Mouse (Mus musculus) cerebellum, adult 9-10 months (tissue): ENCODE measurements around the gene Gm10799.

ENCODE experiments used
- DNase-seq: peaks from one replicate; pipeline ENCODE4 v3.0.0; 2022

Gene Gm10799

DNA sequence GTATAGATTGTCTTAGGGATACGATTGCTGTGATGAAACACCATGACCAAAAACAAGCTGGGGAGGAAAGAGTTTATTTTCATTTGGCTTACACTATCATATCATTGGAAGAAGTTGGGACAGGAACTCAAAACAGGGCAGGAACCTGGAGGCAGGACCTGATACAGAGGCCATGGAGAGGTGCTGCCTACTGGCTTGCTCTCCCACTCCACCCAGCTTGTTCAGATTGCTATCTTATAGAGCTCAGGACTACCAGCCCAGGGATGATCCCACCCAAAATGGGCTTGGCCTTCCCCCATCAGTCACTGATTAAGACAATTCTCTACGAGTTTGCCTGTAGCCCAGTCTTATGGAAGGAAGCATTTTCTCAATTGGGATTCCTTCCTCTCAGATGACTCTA lies 4.2 kb downstream of the Gm10799 start:
- no peak for DNase-seq

DNA sequence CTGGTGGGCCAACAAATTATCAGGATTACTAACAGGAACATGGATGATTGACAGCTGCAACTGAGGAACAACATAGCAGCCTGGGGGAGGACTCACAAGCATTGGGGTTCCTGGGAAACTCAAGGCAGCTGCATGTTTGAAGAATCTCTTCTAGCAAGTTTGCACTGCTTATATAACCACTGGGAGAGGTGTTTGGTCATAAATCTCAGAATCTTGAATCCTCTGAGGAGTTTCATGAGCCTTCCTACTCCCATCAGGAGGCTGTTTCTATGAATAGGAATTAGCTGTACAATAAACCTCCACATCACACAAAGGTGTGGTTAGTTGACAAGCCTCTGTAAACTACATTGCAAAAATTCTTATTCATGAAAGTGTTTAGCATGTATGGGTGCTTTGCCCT lies 5.7 kb downstream of the Gm10799 start:
- no peak for DNase-seq

DNA sequence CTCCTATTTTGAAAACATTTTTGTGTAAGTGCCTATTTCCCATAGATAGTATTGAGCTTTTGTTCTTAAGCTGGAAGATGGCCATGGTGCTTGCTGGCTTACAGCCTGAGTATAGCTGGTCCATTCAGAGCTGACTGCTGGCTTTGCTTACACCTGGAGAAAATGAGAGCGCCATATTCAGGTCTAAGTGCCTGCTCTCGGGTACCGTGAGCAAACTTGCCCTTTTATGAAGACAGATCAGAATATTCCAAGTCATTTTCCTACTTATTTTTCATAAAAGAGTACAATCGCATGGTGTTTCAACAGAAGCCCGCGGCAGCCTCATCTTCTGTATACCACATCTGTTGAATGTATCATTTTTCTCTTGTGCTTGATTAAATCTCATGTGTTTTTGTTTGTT lies 7.4 kb downstream of the Gm10799 start:
- no peak for DNase-seq

DNA sequence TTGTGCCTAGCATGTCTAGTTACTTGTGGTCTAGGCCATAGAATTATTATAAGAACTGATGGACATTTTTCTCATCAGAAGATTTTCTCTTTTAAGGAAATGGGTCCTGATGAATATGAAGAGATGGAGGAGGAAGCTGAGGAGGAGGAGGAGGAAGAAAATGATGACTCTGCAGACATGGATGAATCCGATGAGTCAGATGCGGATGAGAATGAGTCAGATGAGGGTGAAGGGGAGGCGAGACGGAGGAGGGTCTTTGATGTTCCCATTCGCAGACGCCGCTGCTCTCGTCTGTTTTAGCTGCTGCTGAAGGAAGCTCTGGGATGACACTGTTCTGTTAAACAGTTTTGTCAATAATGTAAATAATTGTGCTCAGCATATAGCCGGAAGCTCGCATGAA lies 8.6 kb downstream of the Gm10799 start:
- DNase-seq = no peak

DNA sequence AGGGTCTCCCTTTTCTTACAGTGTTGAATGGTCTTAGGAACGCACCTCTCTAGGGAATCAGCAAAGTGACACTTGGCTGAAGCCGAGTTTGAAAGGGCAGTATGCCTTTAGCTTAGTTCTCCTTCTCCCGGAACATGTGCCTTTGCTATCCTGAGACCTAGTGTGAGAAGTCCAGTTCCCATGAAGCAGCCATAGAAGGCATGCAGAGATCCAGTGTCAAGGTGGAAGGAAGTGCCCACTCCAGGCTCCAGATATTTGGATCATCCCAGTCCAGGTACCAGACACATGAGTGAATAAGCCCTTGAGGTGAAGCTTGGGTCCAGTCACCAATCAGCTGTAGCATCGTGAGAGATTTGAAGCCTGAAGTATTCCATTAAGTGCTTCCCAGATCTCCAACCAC lies 9.4 kb downstream of the Gm10799 start:
- no peak for DNase-seq

DNA sequence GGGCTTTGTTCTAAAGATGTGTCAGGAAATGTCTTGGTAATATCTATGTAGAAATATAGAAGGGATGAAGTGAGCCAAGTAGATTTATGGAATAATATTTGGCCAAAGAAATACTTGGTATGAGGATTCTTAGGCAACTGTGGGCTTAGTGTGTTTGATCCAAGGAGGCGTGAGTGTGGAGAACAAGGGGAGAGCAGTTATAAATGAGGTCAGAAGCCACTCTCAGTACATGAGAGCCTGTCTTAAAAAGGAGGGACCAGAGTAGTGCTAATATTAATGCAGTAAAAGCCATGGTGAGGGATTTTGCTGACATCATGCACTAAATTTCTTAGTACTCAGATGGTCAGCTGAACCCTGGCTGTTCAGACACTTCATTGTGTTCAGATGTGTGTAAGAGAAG lies 10.0 kb downstream of the Gm10799 start:
- no peak for DNase-seq

DNA sequence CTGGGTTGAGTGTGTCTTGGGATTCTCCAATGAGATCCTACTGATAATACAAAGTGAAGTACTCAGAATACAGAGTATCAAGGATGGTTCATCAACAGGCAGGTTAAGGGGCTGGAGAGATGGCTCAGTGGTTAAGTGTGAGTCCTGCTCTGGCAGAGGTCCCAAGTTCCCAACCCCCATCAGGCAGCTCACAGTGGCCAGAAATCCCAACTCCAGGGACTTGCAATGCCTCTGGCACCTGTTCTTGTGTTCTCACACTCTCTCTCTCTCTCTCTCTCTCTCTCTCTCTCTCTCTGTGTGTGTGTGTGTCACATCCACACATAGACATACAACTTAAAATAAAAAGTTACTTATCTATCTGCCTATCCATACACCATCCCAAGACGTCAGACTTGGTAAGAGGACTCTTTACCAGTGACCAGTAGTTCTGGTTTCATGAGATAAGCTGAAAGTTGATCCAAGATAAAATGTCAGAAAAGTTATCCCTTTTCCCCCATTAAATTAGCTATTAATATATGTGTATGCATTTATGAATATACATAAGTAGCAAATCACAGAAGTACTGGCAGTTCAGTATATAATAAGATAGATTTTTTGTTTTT lies 23.8 kb downstream of the Gm10799 start:
- no peak for DNase-seq

DNA sequence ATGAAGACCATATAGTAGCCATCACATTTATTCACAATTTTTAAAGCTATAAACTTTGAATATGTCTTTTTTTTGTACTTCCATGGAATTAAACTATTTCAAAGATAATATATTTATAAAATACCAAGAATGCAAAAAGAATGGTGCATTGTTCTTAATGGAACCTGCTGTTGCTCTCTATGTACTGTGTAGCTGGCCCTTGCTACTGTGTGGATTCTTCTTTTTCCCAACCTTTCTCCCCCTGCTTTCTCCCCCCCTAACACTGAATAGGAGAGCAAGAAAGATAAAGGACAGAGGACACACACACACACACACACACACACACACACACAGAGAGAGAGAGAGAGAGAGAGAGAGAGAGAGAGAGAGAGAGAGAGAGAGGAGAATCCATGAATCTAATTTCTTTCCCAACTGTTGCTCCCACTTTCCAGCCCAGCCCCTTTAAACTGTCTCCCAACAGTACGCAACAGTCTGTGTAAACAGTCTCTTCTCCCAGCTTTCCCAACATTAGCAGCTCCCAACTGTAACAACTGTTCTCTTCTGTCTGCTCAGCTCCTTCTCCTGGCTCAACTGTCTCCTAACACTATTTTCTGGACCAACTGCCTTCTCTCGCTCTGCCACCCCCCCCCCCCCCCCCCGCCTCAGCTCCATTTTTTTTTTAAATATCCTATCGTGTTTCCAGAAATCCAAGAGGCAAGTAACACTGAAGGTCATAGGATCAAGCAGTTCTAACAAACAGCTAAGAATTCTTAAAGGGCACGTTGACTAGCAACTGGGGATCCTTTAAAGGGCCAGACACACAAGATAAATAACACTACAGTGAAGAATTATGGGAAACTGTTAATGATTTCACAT lies 24.5 kb downstream of the Gm10799 start:
- DNase-seq = no peak

DNA sequence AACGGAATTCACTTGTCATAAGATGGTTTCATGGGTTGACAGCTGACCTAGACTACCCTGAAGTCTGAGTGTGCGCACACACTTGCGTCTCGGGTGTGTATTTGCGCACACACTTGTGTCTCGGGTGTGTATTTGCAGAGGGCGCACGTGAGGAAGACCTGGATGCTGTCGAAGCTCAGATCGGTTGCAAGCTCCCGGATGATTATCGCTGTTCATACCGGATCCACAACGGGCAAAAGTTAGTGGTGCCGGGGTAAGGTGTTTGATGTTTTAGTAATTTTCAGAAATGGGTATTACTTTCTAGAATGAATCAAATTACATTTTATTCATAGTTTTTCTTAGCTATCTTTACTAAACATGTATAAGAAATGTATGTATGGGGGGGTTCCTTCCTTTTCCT lies 25.6 kb downstream of the Gm10799 start:
- DNase-seq = no peak

DNA sequence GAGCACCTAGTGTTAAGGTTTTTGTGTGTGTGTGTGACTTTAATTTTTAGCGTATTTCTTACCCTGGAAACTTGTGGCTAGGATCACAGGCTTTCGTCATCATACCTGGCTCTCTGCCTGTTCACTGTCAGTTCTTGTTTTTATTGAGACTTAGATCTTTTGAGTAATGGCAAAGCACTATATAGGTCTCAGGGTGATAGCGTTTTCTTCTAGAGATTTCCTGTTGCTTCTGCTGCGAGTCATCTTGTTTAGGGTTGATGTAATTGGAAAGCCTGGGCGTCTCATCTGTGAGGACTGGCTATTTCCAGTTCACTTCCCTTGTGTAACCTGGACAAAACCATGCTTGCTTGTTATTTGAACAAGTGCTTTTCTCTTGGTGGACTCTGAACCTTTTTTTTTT lies 26.7 kb downstream of the Gm10799 start:
- DNase-seq = no peak

DNA sequence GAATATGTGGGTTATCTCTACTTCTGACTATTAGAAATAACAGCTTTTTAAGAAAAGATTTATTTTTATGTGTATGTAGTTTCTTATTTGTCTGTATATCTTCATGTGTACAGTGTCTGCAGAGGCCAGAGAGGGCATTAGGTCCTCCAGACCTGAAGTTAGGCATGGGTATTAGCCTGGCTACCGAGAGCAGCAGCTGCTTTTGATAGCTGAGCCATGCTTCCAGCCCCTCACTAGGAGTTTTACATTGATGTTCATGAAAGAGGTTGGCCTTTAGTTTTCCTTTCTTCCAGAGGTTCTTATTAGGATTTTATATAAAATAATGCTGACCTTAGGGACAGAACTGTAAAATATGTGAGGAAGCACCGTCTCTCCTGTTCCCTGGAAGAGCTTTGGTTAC lies 30.1 kb downstream of the Gm10799 start:
- DNase-seq = no peak

DNA sequence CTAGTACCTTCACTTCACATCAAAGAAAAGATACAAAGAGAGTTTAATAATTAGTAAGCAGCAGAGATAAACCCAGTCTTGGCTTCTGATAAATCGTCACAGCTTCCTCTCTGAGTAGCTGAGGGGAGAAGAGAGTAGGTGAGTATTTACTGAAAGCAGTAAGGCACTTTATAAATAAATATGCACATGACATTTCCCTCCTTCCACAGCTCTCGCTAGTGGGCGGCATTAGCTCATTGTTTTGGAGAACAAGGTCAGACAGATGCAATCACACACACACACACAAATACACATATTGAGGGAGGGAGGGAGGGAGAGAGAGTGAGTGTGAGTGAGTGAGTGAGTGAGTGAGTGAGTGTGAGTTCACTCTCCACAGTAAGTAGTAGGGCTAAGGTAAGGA lies 32.0 kb downstream of the Gm10799 start:
- no peak for DNase-seq

DNA sequence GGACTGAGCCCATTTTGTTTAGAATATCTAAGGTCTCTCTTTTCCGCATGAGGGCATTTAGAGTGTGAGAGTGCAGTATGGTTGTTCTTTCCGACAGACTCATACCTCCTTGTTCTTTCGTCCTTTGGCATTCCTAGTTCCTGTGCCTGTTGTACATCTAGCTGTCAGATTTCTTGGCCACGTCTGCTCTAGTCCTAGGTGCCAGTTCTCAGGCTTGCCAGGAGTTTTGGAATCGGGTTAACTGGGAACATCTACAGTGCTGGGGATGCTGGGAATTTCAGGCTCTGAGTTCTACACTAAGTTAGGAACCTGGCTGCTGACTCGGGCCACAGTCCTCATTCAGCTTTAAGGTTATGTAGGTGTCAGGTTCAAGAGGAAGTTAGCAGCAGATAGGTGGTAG lies 32.8 kb downstream of the Gm10799 start:
- no peak for DNase-seq

DNA sequence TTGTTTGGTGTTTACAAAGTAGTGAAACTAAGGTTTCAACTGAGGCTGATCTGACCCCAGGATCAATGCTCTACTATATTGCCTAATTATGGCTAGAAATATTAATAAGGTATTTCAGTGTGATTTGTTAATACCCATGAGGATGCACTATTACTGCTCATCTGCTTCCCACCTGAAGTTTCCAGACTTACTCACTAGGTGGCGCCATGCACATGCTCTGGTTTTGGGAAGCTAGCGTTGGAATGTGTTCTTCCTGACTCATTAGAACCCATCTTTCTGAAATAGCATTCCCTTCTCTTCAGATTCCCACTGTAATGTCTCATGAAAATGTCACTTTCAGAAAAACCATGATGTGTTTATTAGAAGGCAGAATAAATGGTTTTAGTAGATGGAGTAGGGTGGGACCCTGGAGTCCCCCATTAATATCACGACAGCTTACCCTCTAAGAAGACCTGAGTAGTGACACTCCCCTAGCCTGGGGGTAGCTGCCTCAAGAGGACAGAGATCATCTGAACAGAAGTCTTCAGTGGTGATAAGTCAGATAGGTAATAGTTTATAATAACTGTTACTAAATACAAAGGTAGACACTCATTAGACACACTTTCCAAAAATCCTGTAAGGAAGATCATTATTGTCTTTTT lies 33.4 kb downstream of the Gm10799 start:
- DNase-seq = peak; percentile 75

DNA sequence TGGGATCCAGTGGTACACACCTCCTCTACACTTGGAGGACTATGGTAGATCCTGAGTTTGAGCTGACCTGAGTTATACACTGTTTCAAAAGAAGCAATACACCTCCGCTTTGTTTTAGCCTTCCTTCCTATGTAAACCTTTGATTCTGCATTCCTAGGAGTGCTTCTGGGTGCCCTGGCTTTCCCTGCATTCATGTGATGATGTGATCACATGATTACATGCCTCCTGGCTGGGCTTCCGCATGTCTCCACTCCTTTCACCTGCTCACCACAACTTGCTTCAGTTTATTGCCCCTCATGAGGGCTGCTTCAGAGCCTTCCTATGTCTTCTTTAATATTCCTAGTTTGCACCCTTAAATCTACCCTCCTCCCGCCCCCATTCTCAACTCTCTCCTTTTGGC lies 36.3 kb downstream of the Gm10799 start:
- no peak for DNase-seq

DNA sequence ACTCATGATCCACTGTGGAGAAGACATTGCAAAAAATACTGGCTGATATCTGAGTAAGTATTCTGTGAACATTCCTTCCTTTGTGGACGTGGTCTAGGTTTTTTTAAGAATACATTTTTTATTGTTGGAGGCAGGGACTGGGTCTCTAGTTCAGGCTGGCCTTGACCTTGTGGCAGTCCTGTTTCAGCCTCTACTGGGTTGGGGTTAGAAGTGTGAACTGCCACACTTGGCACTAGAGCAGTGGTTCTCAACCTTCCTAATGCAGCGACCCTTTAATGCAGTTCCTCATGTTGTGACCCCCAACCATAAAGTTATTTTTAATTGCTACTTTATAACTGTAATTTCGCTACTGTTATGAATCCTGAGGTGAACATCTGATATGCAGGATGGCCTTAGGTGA lies 38.0 kb downstream of the Gm10799 start:
- no peak for DNase-seq

DNA sequence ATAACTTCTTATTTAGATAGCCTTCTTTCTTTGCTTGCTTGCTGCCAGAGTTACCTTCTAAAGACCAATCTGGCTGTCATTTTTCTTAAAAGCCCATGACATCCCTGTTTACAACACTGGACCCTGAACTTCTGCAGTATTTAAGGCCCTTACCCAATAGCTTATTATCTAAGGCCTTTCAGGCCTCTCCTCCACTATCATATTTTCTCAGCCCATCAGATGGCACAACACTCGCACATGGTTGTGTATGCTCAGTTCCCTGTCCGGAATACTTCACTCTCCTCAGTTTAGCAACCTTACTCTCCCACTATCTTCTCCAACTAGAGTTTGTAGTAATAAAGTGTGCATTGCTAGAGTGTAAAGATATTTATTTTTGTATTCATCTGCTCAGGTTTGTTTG lies 39.3 kb downstream of the Gm10799 start:
- no peak for DNase-seq

DNA sequence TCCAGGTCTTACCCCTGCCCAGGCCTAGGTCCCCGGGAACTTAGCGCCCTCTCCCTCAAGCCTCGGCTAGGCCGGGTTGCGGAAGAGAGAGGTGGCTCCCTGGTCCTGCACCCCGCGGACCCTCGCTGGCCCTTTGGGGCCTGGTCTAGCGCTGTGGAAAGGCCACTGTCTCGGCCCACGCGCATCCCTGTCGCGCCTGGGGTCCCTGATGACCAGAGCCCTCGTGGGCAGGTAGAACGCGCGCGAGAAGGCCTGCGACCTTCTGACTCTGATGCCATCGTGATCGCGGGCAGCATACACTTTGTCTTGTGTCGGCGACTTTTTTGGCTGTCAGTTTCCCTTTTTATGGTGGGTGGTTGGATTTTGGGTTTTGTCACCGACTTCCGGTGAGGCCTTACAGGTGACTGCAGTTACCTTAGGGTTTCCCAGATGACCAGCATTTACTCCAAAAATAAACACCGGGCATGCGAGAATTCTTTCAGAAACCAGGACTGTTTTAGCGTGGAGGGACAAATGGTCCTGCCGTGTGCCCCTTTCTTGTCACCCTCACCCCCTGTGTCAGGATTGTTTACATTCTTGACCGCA lies 40.1 kb downstream of the Gm10799 start, which contains the start of gene 4931422A03Rik:
Gene 4931422A03Rik (minus strand): TSS at position 223 of the 585 bp plus-strand sequence.
- peak; percentile 48 for DNase-seq

DNA sequence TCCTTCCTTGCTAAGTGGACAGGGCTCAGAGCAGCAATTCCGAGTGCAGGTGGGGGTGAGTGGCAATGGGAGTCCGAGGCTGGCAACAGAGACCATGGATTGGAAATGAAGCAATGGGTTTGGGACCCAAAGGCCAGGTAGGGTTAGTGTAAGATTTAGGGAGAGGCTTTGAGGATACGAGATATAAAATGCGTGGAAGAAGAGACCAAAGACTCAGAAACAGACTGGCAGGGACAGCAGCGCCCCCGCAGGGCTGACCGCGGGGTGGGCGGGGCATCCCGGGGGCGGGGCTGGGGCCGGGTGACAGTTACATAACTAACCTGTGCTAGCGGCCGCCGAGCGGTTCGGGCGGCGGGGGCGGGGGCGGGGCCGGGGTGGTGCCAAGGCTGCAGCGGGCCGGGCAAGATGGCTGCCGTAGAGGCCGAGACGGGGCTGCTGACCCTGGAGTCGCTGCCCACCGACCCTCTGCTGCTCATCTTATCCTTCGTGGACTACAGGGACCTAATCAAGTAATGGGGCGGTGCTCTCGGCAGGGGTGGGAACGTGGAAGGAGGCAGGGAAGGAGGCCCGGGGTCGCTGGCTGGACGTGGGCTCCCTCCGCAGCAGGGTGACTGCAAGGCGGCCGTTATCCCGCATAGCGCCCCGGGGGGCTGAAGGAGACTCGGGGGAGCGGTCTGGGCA lies 40.8 kb downstream of the Gm10799 start, which contains the start of gene Fbxo3:
Gene Fbxo3 (plus strand): TSS at position 264 of the 681 bp plus-strand sequence.
- peak; percentile 94 for DNase-seq

DNA sequence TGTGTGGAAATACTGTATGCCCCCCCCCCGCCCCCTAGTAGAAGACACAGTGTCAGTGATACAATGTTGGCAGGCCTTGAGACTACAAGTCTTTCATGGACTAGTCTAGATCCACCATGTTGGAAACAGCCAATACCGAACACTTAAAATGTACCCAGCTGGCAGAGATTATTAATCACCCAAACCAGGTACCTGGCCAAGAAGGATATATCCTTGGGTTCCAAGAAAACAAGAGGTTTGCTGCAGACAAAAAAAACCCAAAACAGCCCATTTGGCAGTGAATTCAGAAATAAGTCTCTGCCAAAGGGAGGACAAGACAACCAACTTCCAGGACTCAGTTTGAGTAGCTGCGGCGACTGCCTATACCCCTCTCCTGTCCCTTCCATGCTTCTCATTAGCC lies 43.7 kb downstream of the Gm10799 start:
- DNase-seq = no peak

DNA sequence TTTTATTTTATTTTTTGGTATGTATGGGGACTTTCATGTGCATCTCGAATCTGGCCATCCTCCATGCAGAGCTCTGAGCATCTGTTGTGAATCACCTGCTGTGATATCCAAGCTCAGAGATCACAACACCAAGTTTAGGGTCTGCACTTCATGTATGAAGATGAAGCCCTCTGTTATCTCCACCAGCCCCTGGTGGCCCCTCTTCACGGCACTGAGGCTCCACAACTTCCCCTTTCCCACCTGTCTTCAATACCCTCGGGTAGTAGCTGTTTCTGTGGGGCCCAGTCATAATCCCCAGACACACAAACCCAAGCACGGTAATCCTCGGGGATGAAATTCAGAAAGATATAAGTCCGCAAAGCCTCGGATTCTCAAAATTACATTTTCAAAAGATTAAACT lies 45.3 kb downstream of the Gm10799 start:
- DNase-seq = no peak
